Mouse (Mus musculus) erythroblast, embryonic 14.5 days (primary cell): ENCODE data around the gene Hmgxb4.

ENCODE experiments used
- GATA1 ChIP-seq: IDR thresholded peaks from 2 replicates; pipeline ENCODE4 v1.6.1; 2012; ENCODE audit warnings: low read length, inconsistent platforms, mixed read lengths
- TAL1 ChIP-seq: IDR thresholded peaks from 3 replicates; pipeline ENCODE4 v1.6.1; 2012; ENCODE audit warnings: low read length, inconsistent platforms, mixed read lengths

DNA sequence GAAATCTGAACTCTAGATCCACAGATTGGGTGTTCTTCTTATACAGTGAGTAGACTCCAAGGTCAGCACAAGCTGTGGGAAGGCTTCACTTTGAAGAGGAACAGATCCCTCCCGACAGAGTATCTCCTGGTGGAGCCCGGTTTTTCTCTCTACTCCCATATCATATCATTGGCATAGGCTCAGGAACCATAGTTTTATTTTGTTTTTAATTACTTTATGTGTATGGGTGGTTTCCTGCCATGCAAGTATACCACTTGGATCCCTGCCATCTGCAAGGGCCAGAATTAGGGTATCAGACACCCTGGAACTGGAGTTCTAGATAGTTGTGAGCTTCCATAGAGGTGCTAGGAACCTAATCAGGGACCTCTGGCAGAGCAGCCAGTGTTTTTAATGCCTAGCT lies 15.7 kb downstream of the Hmgxb4 start:
- TF ChIP-seq TAL1 (no peak), GATA1 (no peak)
